Mouse (Mus musculus) layer of hippocampus, postnatal 25 days (tissue): Measurements from ENCODE around the gene Nfasc. TPM values are rescaled to one million over a fixed set of nuclear protein-coding genes. Genes with fewer than 3 reads are reported as not detected.

Source experiments
- DNase-seq, 2 experiments: peaks; one replicate each; pipeline ENCODE4 v3.0.0; 2022; ENCODE audit warnings: mixed read lengths in 2 of 2, low spot score in 1 of 2; ENCODE audit errors: extremely low spot score in 1 of 2
- total RNA-seq, 2 experiments: library from RNA; stranded (reverse); gene quantifications; 2 replicates each; pipeline ENCODE4 v1.2.3; 2021

The Nfasc gene
- total RNA-seq, 2 experiments from 2014 or later: 186 to 238 TPM

DNA sequence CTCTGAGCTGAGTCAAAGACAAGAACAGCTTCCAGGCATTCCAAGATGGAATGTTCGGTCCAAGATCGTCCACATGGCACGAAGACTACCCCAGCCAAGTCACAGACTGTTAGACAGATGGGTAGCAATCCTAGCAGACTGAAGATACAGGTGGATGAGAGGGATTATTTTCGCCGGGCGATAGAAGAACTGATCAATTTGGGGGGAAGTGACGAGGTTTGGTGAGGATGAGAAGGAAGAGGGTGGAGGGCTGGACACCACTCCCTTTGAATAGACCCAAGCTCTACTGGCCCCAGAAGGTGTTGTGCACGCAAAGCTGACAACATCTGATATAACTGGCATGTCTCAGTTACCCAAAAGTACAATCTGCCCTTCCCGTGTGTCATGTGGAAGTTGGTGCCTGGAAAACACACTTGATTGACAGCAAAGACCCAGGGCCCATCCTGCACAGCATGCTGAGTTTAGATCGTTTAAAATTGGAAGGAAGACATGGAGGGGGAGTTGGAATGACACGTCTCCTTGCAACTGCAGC, 150.1 kb downstream of the Nfasc start:
- no peak for DNase-seq

DNA sequence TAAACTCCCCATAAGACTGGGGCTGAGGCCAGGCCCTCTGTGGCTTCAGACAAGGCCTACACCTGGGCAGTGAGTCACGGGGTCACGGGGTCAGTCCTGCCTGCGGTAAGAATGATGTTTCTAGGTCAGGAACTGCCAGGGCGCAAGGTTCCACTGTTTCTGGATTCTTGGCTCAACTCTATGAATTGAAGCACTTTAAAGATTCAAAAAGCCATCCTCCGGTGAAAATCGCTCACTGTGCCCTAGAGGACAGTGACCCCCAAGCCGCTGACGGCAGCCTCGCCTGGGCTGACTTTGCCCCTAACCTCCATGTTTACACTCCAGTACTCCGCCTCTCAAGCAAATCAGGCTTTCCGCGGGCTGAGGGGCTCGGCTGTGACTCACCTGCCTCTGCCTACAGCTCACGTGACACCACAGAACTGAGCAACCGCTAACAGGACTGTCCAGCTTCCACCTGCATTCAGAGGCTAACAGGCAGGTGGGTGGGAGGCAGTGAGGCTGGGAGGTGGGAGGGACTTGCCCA, 154.9 kb downstream of the Nfasc start:
- no peak for DNase-seq

DNA sequence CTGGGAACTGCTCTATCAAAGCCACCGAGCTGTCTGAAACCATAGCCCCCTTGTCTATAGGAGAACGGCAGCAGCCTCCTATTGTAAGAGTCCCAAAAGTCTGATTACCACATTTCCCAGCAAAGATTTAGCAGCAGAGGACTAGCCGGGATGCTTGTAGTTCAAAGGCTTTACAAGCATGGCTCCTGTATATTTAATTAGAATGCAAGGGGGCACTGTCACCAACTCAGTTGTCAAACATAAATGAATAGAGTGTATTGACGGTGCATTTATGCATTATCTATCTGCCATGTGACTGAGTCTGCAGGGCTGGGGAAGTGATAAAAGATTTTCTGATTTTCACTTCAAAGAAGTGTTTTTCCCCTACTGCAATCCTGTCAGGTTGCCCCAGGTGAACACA, 156.2 kb downstream of the Nfasc start:
- DNase-seq: no peak

DNA sequence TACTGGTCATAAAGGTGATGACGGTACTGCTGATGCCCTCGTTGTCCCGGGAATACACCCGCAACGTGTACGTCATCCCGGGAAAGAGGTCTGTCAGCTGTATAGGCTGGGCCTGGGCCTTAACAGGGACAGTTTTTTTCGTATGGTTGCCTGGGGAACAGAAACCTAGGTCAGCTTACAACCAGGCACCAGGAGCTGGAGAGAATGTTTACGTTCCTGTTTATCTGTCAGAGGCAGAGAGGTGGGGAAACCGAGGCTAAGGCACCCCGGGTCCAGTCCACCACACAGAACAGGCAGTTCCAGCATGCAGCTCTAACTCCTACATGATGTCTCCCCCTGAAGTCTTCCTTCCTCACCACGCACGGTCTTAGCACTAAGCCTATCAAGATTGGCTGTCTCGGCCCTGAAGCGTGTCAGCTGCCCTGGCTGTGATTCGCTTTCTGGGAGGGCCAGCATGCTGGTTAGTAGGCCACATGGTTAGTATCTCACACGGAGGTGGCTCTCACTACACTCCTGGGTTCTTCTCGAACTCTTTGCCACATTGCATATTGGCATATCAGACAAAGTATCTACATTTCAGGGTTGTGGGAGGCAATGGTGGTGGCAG, 158.5 kb downstream of the Nfasc start:
- DNase-seq: no peak

DNA sequence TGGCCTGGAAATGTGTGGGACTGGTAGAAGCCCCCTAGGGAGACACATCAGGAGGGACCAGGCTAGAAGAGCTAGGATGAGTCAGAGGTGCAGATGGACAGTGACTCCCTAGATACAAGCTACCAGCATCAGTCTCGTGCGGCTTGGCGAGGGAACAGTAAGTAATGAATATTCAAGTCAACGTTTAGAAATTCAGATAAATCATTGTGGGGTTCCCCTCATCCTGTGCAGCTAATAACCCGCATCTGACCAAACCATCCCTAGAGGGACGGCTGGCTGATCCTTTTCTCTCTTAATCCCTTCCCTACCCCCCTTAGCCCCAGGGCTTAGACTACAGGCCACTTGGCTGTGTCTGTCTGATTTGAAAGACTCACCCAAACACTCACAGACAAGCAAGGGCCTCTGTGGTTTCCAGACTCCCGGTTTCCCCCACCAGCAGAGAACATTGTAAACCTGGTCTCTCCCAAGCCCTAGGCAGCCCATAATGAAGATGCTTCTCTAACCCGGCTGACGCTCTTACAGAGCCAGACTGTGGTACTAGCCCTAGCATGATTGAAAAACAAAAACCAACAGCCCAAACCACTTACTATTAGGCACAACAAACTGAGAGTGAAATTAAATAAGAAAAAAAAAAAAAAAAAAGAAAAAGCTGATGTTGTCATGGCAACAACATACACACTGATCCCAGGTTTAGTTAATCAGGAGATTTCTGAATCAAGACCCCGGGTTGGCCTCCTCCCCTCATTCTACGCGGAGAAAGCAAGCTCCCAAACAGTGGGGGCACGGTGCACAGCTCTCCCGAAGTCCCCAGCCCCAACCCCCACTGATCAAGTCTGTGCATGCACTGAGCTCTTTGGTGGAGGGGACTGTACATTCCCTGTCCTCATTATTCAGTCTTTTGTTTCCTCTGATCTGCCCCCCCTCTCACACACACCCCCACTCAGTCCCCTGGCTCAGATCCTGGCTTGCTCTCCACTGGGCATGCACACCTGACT, 159.5 kb downstream of the Nfasc start:
- no peak for DNase-seq

DNA sequence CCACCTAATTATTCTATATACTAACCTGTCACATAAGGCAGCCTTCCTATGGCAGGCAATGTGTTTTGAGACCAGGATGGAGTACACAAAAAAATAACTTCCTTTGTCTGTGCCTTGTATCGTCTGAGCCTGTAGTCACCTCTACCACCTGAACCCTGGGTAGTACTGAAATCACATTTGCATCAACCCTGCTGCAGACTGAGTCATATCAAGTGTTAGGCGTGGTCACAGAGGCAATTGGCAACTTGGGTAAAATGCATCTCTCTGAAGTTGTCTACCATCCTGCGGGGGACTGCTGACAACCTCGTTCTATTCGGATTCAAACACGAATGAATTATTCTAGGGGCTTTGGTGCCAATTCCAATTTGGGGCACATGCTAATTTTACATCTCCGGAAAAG, 161.5 kb downstream of the Nfasc start:
- DNase-seq: no peak

DNA sequence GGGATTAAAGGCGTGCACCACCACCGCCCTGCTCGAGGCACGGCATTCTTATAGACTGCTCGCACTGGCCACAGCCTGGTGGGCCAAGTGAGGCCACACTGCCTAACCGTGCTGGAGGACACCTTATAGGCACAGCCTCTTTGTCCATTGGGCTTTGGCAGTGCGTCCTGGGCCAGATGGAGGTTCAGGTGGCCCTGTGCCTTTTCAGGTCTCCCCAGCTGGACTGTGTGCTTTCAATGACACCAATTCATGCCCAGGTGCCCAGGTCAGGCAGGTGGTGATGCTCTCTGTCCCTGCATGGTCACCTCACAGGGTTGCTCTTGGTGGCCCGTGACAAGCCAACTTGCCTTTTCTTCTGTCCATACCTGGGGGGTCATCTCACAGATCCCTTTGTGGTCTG, 164.8 kb downstream of the Nfasc start:
- DNase-seq: no peak

DNA sequence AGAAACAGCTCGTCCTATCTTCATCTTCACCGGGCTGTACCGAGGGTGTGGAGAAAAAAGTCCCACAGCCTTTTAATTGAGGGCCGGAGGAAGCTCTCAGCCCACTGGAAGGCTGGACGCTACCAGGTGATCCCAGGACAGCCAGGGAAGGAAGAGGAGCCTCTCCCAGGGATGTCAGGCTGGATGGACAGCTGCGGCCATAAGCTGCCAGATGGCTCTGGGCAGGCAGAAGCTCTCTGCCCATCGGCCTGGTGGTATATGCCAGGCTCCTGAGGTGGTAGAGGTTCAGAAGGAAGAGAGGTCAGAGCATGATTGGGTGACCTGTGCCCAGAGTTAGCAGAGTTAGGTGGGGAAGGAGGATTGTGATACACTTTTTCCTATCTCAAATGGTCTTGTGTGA, 168.7 kb downstream of the Nfasc start:
- no peak for DNase-seq

DNA sequence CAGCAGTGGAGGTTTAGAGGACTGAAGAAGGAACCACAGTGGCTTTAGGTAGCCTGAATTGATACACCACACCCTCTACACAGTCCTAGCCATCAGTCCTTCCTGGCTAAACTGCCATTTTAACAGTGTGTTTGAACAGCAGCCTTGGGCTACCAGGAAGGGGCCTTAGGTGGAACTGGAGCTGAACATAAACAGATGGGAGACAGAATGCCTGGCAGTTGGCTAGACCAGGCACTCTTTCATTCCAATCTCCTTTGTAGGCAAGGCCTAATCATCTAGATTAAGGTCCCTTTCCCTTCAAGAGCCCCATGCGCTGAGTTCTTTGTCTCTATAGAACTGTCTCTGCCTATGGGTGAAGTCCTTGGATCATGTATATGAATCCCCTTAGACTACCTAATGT, 170.0 kb downstream of the Nfasc start:
- DNase-seq: no peak

DNA sequence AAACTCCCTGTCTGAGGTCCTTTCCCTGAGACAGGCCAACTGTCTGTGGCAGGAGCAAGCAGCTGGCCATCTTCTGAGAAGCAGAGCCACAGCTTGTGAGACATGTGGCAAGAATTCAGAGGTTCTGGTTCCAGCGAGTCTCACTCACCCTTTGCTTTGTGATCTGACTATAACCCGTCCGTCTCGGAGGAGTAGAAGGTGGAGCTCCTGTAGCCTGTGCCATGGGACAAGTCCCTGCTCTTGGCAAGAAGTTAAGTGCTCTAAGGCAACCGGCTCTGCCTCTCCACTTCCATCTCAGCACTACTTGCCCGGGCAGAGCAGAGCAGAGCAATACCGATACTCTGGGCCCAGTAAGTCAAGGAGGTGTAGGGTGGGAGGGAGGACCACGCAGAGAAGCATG, 170.7 kb downstream of the Nfasc start:
- no peak for DNase-seq

DNA sequence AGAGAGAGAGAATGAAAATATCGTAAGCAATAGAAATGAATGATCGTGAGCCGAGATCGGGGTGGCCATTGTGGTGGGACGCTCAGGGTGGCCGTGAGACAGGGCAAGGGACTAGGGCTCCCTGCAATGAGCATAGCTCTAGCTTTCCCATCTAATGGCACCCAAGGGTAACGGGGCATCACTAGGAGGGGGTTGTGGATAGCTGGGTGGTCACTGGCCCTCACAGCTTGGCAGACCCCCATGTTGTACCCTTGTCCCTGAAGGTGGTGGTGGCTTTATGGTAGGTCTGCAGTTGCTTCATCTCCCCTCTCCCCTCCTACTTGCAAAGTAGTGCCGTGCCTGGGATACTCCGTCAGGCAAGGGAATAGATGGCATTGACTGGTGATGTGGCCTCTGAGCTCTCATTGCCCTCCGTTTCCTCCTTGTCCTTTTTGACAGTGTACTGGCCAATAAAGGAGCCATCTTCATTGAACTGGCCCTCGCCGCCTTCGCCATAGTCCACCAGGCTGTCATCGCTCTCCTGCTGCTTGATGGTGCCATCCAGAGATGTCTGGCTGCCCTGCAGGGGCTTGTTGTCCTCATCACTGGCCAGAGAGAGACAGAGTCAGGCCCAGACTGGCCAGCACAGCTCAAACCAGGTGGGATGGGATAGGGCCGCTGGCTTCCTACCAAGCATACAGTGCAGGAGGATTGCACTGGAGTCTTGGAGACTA, 171.4 kb downstream of the Nfasc start:
- no peak for DNase-seq

DNA sequence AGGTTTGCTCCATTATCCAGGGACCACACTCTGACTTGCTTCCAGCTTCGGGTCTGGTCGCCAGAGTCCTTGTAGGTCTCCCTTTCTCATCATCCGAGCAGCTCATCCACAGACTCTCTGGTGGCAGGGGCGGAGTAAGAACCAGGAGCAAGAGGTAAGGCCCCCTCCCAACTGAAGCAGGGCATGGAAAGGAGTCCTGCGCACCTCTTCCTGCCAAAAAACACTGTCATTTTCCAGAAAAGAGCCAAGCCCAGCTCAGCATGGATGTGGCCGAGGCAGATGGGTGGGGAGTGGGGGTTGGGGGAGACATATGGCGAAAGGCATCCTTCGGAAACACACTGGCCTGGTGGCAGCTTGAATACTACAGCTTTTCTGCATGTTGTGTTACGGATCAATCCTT, 172.1 kb downstream of the Nfasc start:
- no peak for DNase-seq

DNA sequence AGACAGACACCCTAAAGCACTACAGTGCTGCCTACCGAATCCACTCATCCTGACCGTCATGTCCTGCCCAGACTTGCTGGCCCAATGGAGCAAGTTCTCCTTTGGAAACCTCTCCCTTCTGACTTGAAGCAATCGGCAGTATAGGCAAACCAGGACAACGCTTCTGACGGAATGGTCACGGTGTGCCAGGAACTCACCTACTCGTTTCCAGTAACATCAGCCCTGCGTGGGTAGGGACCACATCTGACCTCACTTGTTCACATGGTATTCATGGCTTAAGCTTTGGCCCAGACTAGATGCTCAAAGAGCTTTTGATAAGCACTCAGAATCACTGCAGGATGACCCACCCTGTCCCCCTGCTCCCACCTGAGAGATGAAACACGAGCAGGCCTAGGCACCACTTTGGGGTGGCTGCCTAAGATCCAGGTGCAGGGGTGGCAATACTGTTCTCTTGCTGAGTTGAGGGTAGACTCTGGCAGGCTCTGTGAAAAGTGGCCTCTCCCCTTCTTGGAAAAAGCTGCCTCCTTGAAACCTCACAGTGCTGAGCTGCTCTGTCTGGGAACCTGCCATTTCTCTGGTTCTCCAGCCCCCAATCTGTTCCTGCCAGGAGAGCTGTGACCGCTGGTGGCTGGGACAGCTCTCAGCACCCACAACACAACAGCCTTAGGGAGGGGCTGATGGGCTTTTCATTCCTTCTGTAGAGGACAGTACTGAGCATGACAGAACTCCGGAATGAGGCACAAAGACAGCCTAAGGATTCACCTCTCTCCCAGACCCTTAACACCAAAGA, 174.1 kb downstream of the Nfasc start:
- DNase-seq: no peak

DNA sequence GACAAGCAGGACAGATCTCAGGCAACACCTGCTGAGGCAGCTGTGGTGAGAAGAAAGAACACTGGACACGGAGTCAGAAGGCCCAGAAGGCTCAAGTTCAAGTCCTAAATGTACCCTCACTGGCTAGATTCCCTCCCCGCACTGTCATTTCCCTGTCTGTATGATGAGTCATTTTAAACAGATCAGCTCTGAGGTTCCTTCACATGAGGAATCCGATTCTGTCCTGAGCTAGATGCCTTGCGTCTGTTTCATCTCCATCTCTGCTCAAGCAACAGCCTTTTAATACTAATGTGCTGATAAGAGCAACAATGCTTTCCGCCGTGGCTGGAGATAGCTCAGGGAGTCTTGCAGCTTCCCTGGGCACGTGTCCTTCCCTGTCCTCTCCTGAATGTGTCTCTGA, 175.8 kb downstream of the Nfasc start:
- no peak for DNase-seq

DNA sequence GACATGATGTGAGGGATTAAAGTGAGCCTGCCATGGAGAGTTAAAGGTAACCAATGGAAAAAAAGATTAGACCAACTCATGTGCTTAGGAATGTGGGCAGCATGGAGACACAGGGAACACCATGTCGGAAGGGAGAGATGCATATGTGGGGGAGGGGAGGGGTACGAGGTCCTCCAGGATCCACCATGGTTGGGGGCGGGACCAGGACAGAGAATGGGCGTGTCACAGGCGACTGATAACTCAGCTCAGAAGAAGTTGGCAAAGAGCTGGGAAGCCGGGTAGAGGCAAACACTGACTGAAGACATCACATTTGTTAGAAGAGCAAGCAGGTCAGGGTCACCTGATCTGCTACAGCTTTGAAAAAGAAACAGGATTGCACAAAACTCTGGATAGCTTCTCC, 176.7 kb downstream of the Nfasc start:
- no peak for DNase-seq

DNA sequence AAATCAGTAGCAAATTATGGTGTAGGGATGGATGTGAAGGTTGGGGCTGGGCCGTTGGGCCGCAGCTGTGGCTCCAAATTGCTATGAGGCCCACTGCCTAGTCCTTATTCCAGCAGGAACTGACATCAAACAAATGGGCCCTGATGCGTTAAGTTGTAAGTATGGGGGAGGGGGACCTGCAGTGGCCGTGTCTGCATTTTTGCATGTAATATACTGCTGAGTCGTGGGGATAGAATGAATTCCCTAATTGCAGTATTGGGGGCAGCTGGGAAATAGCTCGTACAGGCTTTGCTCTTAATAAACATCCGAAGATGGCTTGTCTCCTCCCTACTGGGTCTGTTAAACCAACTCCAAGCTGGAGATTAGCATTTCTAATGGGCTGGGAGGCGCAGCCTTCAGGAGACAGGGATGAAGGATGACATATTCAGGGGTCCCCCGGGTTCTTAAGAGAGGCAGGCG, 179.2 kb downstream of the Nfasc start:
- DNase-seq: no peak

DNA sequence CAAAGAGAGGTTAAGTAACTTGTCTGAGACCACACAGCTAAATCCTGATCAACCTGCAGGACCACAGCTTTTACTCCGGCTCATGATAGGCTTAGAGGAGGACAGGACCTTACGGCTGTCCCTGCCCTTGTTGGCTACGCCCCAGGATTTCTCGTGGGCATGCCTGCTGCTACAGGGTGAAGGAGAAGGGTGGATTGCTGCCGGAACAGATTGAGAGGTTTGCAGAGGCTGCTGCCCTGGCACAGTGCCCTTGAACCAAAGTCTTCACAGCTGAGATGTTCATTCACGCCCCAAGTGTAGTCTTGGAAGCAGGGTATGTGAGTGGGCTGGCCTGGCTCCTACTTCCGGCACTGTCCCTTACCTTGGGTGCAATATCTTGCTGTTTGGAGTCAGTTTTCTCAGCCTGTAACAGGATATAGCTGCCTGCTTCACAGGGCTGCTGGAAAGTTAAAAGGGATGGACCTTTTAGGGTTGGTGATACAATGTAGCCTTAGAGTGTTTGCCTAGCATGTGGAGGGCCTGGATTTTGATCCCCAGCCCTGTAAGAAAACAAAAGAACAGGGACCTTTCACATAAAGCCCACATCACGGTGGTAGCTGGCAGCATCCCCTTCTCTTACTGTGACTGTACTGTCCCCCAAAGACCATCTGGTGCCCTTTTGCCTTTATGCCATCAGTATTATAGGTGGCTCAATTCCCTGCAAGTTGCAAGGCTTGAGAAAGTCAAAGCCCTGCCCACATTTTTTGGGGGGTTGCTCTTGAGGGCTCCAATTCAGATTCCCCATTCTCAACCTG, 180.5 kb downstream of the Nfasc start:
- DNase-seq: no peak

DNA sequence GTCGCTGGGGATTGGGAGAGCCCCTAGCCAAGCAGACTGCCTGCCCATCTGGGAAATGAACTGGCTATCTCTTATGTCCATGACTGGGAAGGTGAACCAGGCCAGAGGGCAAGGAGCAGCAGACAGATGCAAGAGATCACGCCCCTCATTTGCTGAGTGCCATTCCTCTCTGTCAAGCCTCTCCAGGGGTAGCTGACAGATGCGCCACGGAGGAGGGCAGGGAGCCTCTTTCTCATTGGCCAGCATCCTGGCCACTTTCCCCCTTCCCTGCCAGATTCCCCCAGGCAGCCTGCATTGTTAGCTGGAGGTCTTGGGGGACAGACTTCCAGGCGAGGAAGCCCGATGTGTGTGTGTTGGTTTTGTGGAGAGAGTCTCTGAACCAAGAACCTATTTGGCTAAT, 182.6 kb downstream of the Nfasc start:
- no peak for DNase-seq
